Mouse (Mus musculus) heart, adult 9 months (tissue): Measurements from ENCODE around the gene Rnf135.
"Not testable (repeated sequence)": the region's sequence is repeated elsewhere in the genome, so short reads cannot be mapped to it uniquely, and the experiment has no call there.

Experiments
- DNase-seq, 2 experiments: peaks; one replicate each; pipeline ENCODE4 v3.0.0; 2022; ENCODE audit warnings: low spot score in 2 of 2

Gene Rnf135

DNA sequence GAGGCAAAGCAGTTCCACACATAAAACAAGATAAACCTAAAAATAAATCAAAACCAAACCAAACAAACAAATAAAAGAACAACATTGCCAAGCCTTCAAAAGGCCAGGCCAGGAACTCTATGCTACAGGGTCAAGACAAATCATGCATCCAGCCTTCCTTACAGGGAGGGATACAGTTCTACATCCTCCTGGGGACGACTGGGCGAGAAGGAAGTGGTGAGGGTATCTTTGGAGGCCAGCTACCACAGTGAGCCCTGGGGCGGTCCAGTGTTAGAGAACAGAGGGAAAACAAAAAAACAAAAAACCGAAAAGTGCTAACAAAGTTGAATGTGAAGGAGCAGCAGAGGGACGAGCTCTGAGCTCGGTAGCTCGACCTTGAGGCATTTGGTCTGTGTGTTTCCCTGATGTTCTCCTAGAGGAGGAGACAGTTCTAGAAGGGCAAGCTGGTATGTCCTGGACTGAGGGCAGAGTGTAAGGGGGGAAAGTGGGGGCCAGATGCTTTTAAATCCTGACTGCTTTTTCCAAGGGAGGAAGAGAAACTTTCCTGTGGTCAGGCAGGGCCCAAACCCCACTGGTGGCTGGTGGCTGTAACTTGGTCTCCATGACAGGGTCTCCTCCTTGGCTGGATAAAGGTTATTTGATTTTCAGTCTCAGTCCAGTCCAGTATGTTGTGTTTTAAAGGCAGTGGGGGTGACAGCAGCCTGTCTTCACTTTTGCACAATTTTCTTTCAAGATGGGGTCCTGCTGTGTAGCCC, 20.1 kb upstream of the Rnf135 start:
- DNase-seq = no peak

DNA sequence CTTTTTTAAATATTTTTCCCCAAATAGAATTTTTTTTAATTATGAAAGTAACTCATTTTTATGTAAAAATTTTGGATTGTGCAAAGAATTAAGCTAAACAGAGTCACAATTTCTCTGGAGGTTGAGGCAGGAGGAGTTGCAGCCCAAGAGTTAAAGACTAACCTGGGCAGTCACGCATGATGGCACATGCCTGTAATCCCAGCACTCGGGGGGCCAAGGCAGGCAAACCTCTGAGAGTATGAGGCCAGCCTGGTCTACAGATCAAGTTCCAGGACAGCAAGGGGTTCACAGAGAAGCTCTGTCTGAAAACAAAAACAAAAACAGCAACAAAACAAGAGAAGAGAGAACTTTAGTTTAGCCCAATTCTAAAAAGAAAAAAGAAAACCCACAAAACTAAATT, 19.4 kb upstream of the Rnf135 start:
- DNase-seq = no peak

DNA sequence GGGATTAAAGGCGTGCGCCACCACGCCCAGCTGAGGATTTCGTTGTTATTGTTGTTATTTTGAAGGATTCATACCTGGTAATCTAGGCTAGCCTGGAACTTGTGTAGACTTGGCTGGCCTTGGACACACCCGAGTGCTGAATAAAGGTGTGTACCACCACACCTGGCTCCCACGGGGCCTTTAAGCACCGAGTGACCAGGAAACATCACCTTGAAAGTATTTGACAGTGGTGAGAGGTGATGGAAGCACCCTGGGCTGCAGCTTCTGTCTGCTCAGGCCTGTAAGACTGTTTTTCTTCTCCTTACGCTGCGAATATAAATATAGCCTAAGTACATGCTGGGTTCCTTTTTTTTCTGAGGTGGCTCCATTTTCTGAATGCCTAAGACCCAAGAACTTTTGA, 15.5 kb upstream of the Rnf135 start:
- no peak for DNase-seq

DNA sequence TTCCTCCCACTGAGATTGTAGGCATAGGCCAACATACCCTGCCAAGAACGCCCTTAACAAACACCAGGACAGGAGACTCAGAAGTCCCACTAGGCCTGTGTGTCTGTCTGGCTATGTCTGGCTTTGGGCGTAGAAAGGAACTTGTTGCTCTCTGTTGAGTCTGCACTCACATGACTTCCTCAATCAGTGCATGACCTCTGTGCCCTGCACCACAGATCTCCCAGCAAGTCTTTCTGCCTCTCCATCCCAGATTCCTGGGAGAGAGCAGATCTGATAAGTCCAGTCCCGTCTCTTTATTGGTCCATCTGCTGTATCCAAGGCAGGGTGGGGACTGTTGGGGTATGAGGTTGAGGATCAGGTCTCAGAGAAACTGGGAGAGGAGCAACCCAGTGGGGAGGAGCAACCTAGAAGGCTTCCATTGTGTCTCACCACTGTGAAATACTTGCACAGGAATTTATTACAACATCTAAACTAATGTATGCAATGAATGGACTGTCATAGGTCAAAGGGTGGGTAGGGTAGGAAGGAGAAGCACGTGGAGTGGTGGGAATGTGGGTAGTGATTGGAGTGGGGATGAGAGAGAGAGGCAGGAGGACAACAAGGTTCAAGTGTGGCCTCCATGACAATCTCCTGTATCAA, 14.9 kb upstream of the Rnf135 start:
- peak in 1 of 2 experiments; percentile 54 for DNase-seq

DNA sequence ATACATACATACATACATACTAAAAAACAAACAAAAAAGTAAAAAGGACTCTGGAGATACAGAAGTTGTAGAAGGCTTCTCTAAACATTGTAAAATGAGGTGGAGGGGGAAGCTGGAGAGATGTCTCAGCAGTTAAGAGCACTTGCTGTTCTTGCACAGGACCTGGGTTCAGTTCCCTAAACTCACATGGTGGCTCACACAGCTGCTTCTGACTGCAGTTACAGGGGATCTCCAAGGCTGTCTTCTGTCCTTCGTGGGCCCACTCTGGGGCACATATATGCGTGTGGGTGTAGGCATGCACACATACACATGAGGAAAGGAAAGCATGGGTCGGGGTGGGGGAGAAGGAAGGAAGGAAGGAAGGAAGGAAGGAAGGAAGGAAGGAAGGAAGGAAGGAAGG, 14.0 kb upstream of the Rnf135 start:
- no peak for DNase-seq

DNA sequence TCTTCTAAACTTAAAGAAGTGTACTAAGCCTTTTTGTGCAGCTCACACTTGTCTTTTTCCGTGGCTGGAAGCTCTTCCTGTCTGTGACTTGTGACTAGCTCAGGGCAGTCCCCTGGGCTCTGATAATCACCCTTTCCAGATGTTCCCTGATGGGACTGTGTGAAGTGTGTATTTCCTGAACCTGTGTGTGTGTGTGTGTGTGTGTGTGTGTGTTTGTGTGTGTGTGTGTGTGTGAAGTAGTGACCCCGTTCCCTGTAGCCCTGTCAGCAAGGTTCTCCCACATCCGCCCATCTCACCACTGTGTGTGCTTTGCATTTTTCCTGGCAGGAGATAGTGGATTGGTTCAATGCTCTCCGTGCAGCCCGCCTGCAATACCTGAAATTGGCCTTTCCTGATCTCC, 13.3 kb upstream of the Rnf135 start:
- DNase-seq = no peak

DNA sequence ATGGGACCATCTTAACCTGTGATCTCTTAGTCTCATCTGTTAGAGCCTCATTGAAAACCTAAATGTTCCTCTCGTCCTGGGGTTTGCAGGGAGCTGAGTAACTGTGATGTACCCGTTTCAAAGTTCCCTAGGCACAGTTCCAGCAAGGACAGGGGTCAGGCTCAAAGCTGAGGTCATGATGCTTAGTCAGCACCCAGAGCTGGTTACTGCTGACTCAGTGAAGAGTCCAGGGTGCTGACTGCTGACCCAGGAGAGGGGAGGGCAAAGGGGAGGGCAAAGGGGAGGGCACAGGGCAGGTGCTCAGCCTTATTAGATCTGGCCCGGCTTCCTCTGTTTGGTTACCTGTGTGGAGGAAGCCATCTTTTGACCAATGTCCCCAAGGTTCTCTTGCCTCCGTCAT, 11.8 kb upstream of the Rnf135 start:
- peak in 1 of 2 experiments; percentile 53 for DNase-seq

GRCm38 (mm10) chr11:80173963-80174670, 9.5 kb upstream of the Rnf135 start:
- no peak for DNase-seq

- peak in 1 of 2 experiments; percentile 69 for DNase-seq
These were observed 6.4 kb upstream of the Rnf135 start for GRCm38 (mm10) chr11:80176911-80177895.

GRCm38 (mm10) chr11:80178316-80178715, 5.3 kb upstream of the Rnf135 start:
- no peak for DNase-seq

DNA sequence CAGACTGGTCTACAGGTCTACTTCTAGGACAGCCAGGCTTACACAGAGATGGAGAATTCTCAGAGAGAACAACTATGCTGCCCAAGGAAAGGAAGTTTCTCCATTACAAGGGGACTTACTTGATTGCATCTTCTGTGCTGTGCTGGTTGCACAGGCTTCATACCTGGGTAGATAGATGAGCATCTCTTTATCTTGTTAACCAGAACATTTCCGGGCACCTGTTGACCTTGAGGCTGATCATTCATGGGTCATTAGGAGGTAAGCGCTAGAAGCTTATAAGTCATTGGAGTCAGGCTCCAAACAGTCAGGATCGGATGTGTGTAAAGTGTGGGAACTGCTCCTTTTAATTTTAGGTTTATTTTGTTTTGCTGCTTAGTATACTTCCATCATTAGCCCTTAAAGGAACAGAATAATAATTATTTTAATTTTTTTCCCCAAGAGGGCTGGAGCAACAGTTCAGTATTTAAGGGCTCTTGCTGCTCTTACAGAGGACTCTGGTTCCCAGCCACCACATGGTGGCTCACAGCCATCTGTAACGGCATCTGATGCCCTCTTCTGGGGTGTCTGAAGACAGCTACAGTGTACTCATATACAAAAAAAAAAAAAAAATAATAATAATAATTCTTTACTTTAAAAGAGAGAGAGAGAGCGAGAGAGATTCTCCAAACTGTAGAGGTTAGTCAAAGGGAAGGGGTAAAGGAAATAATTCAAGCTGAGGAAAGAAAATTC, 2.5 kb upstream of the Rnf135 start:
- DNase-seq = no peak

DNA sequence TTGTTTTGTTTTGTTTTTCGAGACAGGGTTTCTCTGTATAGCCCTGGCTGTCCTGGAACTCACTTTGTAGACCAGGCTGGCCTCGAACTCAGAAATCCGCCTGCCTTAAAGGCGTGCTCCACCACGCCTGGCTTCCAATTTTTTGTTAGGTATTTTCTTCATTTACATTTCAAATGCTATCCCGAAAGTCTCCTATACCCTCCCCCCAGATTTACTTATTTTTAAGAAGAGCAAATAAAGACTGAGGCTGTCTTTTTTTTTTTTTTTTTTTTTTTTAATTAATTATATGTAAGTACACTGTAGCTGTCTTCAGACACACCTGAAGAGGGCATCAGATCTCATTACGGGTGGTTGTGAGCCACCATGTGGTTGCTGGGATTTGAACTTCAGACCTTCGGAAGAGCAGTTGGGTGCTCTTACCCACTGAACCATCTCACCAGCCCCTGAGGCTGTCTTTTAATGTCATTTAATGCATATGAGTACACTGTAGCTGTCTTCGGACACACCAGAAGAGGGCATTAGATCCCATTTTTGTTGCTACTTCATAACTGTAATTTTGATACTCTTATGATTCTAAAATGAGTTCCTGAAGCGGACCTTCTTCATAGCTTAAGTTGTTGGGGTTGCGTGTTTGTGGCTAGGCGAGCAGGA, 472 bp upstream of the Rnf135 start:
- not testable (repeated sequence) for DNase-seq

DNA sequence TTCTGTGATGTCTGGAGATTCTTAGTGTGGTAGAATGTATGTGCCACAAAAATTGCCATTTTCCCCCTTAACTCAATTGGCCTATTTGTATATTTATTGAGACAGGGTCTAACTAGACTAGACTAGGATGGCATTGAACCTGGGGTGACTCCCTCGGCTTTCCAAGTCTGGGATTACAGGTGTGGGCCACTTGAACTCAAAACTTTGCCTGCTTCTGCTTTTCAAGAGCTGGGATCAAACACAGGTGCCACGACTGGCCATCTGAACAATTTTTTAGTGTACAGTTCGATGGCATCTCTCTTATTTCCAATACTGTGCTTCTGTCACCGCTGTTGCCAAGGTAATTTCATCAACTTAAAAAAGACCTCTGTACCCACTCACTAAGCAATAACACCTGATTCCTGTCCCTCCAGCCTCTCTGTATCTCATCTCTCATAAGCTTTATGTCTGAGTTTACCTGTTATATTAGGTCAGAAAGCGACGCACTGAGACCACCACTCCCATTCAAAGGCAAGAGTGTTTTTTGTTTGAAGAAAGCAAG, 950 bp downstream of the Rnf135 start:
- no peak for DNase-seq

DNA sequence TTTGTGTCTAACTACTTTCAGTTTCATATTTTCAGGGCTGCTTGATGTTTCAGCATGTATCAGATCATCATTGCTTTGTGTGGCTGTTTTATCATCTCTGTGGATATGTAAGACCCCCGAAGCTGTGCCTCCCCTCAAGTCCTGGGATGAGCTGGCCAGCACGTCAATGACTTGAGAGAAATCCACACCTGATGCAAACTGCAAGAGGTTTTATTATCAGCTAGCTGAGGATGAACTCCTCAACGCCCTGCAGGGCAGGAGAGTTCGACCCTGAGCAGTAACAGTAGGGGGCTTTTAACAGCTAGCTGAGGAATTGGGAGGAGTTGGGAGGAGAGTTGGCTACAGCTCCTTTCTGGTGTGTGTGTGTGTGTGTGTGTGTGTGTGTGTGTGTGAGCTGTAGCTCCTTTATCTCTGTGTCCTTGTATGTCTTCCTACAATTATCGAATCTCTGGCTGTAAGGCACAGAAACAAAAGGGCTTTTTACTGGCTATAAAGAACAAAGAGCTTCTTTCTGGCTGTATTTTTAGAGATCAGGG, 1.9 kb downstream of the Rnf135 start:
- DNase-seq = not testable (repeated sequence)

- no peak for DNase-seq
These were observed 6.6 kb downstream of the Rnf135 start for GRCm38 (mm10) chr11:80190280-80190679.

GRCm38 (mm10) chr11:80193827-80194226, 10.2 kb downstream of the Rnf135 start:
- no peak for DNase-seq

GRCm38 (mm10) chr11:80196351-80196750, 12.7 kb downstream of the Rnf135 start:
- no peak for DNase-seq

DNA sequence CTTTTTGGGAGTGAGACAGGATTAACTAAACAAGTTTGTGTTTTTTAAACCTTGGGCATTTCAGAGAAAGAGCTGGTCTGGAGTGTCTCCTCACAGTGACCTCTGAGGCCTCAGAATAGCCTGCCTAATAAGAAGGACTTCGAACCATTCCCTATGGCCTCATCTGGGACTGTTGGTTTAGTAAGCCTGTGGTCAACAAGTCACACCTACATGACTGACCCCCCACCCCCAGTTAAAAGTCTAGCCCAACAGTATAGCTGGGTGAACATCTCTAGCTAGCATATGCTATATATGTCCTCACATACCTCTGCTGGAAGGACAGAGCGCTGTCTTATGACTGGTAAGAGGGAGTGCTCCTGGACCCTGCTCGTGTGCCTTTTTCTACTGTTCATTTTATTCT, 15.7 kb downstream of the Rnf135 start:
- DNase-seq = no peak

GRCm38 (mm10) chr11:80199773-80200172, 16.1 kb downstream of the Rnf135 start:
- DNase-seq = no peak

- DNase-seq = no peak
These were observed 16.7 kb downstream of the Rnf135 start for GRCm38 (mm10) chr11:80200326-80200725.
